Mouse (Mus musculus) megakaryocyte, adult 5-6 weeks (primary cell): ENCODE results near the gene Morn1. TPM values are rescaled to one million over a fixed set of nuclear protein-coding genes. Genes with fewer than 3 reads are reported as not detected.

Source experiments
- ATAC-seq: 2 replicates; pipeline ENCODE4 v1.8.0; 2016; ENCODE audit warnings: mild to moderate bottlenecking, inconsistent platforms; ENCODE audit not compliant: poor library complexity, severe bottlenecking
- total RNA-seq, 2 experiments: library from RNA; stranded (forward) in 1 of 2; stranded (reverse) in 1 of 2; fragments of 153-499, 151-499 nt in 1 of 2; fragments of 221-1000, 200-1000 nt in 1 of 2; gene quantifications; 2 replicates each; pipeline versions ENCODE4 v1.2.3 to v1.2.4; 2015 to 2017

Gene Morn1
- total RNA-seq, 2 experiments from 2014 or later = 0.95 TPM; not detected in 1

- ATAC-seq = no peak
These were observed 51.5 kb downstream of the Morn1 start for GRCm38 (mm10) chr4:155137891-155138290.

- no peak for ATAC-seq
These were observed 52.1 kb downstream of the Morn1 start for GRCm38 (mm10) chr4:155138451-155138850.

DNA sequence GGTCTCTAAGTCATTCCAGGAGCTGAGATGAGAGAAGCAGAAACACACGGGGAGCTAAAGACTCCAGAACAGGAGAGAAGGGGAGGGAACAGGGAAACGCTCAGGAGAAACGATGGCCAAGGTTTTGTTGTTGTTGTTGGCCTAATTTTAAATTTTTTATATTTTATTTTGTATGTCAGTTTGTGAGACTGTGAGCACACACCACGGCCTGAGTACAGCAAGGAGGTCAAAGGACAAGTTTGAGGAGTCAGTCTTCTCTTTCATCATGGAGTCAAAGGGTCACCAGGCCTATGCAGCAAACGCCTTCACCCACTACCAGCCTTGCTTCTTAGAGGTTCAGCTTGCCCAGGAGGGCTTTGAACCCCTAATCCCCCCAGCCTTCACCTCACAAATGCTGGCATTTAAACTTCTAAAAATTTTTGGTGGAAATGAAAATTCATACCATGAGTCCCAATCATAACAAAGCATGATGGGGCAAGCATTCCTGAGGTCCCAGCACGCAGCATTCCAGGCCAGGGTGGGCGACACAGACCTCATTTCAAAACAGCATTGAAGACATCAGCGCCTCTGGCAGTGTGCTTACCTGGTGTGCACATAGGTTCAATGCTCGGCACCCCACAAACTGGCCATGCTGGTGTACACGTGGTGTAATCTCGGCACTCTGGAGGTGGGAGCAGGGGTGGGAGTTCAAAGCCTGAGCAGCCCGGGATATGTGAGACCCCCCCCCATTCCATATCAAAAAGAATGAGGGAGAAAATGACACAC is 53.1 kb downstream of the Morn1 start:
- no peak for ATAC-seq

GRCm38 (mm10) chr4:155140150-155140549 is 53.8 kb downstream of the Morn1 start:
- no peak for ATAC-seq

DNA sequence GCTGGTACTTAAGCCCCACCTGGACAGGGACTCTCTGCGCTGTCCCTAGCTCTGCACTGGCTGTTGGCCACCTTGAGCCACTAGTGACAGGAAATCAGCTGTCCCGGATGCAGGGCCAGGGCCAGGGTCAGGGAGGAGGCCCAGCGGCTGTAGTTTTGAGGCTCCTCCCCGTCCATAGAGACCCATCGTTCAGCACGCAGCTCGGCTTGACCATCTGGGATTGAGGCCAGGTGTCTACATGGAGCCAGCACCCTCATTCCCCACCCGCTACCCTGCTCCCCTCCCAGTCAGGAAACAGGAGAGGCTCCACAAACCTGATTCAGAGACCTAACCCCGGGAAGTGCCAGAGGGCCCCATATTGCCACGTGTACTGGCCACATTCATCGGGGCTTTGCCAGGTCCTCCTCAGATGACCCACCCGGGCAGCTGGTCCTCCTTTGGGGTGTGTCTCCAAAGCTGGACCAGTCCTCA is 54.5 kb downstream of the Morn1 start:
- ATAC-seq = no peak

- no peak for ATAC-seq
These were observed 56.5 kb downstream of the Morn1 start for GRCm38 (mm10) chr4:155142836-155143235.

GRCm38 (mm10) chr4:155143411-155143810 is 57.0 kb downstream of the Morn1 start:
- no peak for ATAC-seq

DNA sequence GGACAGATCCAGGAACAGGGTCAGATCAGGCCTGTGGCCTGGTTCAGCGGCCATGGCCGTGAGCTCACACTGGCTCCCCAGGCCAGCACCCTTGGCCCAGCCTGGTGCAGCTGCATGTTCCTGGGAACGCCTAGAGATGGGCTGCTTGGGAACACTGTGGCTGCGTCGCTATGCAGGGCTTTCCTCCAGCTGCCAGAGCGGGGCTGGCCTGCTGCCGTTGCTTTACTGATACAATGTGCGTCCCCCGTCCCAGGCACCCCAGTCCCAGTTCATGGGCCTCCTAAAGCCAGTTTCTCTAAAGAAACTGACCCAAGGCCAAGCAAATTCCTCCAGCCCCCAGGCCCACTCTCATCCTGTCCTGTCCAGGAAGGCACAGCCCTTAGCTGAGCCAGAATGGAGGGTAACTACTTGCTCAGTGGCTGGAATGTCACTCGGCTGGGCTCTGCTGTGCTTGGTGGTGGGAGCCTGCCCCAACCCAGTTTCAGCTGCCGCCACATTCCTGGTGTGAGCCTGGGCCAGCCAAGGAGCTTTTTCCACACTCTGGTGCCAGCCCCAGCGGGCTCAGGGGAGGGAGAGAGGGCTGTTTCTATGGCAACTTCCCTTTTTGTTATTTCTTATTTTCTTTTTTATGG is 57.6 kb downstream of the Morn1 start:
- peak; percentile 21; the same call in 1 of the 2 replicates for ATAC-seq

DNA sequence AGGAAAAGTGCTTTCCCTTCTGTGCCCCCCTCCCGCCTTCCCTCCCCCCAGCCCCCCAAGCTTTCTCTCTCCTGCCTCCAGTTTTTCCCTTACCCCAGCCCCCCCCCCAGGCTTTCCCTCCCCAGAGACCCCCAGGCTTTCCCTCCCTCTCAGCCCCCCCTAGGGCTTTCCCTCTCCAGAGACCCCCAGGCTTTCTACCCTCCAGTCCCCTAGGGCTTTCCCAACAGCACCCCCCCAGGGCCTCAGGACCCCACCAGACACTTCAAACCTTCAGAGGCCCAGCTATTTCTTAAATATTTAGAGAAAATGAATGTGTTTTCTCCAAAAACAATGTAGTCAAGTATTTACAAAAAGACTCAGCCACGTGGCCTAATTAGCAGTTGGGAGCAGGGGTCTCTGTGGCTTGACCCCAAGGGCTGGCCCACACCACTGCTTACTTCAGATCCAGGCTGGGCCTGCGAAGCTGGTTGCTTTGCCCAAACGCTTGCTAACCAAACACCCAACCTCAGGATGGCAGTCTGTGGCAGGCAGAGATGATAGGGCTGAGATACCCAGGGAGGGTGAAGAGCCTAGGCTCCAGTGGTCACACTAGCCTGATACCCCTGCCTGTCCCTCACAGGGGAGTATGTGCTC is 58.3 kb downstream of the Morn1 start:
- no peak for ATAC-seq

DNA sequence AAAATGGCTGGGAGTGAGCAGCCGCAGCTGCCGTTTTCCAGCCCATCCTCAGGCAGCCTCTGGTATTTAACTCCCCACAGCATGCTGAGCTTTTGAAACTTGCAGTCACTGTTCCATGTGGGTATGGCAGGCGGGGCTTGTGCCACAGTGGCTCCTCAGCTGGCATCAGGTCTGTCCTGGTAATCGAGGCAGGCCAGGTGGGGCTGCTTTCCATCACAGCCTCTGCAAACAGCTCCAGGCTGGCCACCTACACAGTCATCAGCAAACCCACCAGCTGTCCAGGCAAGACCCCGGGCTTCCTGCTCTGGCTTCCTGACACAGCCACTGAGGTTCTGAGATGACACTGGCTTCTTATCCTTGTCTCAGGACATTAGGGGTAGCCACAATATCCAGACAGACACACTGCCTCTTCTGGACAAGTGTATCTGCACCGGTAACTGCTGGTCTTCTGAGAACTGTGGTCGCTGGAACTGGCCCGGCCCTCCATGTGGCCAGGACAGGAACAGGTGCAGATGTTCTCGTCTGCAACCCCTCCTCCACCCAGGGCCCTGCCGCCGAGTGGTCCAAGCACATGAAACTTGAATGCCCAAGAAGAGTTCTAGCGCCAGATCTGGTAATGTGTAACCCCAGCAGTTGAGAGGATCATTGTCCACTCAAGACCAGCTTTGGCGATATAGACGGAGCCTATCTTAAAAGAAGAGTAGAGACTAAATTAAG is 59.9 kb downstream of the Morn1 start:
- no peak for ATAC-seq

GRCm38 (mm10) chr4:155148453-155148852 is 62.1 kb downstream of the Morn1 start:
- no peak for ATAC-seq

DNA sequence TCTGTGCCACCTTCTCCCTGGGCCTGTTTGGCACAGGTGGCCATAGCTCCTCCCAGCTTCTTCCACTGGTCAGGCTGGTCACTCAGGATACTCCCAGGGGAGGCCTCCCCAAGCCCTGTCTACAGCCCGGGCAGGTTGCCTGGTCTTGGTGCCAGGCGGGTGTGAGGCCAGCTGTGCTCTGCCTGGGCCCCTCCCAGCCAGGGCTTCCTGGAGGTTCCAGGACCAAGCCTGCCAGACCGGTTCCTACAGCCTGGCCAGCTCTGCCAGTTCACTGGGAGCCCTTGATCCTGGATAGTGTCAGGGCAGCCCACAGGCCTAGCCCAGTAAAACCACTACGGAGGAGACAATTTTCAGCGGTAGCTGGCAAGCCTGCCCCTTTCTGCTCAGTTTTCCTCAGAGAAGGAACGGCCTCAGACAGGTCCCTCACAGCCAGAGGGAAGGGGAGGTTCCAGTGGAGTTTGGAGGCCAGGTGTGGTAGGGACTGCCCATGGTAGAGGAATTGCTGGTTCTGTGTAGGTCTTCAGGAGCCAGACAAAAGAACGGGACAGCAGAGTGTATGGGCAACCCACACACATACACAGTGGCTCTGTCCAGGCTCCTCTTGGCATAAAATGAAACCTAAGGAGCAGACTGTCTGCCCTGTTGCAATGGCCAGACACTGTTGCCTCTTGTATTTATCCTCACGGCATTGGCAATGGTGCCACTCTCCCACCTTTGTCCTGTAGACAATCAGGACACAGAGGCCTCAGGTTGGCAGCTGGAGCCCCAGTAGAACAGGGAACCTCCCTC is 62.7 kb downstream of the Morn1 start:
- ATAC-seq = no peak

GRCm38 (mm10) chr4:155149941-155150275 is 63.5 kb downstream of the Morn1 start:
- ATAC-seq = no peak

GRCm38 (mm10) chr4:155150276-155151113 is 64.1 kb downstream of the Morn1 start:
- ATAC-seq = peak; percentile 84

DNA sequence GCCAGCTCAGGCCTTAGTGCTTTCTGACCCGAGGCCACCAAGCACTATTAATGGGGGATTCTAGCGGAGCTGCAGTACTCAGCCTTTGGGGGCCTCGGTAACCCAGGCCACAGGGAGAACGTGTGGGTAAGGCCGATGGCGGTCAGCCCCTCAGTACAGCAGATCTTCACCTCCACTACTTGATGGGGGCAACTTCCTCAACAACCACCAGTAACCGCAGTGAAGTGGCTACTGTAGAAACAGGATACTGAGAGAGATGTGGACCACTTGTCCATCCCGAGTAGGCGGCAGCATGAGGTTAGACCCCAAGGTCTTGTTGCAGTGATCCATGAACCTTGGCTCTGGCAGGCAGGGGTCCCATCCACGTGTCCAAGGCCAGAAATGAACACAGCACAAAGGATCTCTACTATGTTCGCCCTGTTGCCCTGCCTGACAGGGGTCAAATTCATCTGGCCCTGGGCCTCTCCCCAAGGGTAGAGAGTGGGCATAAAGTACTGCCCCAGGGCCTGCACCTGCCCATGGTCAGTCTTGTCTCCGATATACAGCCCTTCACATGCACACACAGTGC is 64.9 kb downstream of the Morn1 start:
- peak; percentile 45 for ATAC-seq

- 0 out of 2 replicates have a peak, but pooled peaks have one; percentile 13 for ATAC-seq
These were observed 65.5 kb downstream of the Morn1 start for GRCm38 (mm10) chr4:155151845-155152244.

GRCm38 (mm10) chr4:155152476-155152875 is 66.1 kb downstream of the Morn1 start:
- ATAC-seq = no peak

DNA sequence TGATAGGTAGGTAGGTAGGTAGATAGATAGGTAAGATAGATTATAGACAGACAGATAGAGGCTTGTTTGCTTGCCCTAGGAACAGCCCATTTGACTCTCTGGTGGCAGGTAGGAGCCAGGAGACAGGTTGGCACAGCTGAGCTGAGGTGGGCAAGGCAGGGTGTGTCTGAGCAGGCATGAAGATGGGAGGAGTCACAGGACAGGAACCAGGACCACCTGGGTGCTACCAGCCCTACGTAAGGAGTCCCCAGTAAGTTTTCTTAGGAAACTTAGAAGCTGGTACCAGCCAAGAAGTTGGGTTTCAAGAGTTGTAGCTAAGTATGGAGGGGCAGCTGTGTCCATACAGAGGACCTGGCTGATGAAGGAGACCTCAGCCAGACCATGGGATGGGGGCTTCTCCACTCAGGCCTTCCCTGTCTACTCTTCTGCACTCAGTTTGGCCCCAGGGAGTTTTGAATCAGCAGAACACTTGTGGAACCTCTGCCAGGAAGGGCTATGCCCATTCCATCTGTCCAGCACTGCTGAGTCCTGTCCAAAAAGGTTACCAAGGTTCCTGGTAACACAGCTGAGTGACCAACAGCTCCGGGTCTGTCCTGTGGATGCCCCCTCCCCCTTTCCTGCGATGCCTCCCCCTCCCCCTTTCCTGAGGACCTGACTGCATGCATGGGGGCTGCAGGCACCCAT is 67.2 kb downstream of the Morn1 start:
- no peak for ATAC-seq

GRCm38 (mm10) chr4:155154986-155155385 is 68.6 kb downstream of the Morn1 start:
- ATAC-seq = no peak
